Mouse (Mus musculus) CH12.LX (cell line): ENCODE measurements at regions not wholly inside any gene's neighbourhood (a gene's known extent, or its start where the extent isn't known, plus 50 kb on each side); places are given as distances from the start of the nearest gene placed in this dataset.

Experiments used
- DNase-seq: peaks from one replicate; pipeline ENCODE4 v3.0.0-alpha.2; 2013; ENCODE audit errors: extremely low read depth
- H3K27ac ChIP-seq: 2 replicates; pipeline ENCODE4 v1.5.1; 2012; ENCODE audit warnings: low read depth, mild to moderate bottlenecking, control low read depth, moderate library complexity; ENCODE audit not compliant: insufficient read depth
- H3K27me3 ChIP-seq: replicated peaks from 2 replicates; pipeline ENCODE3; 2012; ENCODE audit warnings: inconsistent platforms
- H3K36me3 ChIP-seq, 2 experiments: replicated peaks in 1 of 2; 2 replicates each; pipeline versions ENCODE3 to v1.6.1; 2012; ENCODE audit warnings: inconsistent platforms in 1 of 2, low read length in 1 of 2, mild to moderate bottlenecking in 1 of 2, mixed read lengths in 1 of 2, moderate library complexity in 1 of 2; ENCODE audit not compliant: control insufficient read depth in 1 of 2, insufficient read depth in 1 of 2
- H3K4me1 ChIP-seq, 2 experiments: 2 replicates each; pipeline ENCODE4 v1.6.1; 2012; ENCODE audit warnings: inconsistent platforms in 1 of 2, moderate library complexity in 1 of 2; ENCODE audit not compliant: insufficient read depth in 2 of 2, control insufficient read depth in 1 of 2
- H3K4me2 ChIP-seq: 2 replicates; pipeline ENCODE4 v1.6.1; 2012; ENCODE audit warnings: low read depth, mild to moderate bottlenecking, control low read depth; ENCODE audit not compliant: poor library complexity, insufficient read depth, severe bottlenecking
- H3K4me3 ChIP-seq, 3 experiments: fragments of 150-350 bp in 1 of 3; sonication (generic) in 1 of 3; replicated peaks in 1 of 3; 2 replicates each; pipeline versions ENCODE3 to v1.5.1; 2011 to 2012; ENCODE audit warnings: low read depth in 2 of 3, low read length in 2 of 3, mild to moderate bottlenecking in 2 of 3, moderate library complexity in 2 of 3, control low read depth in 1 of 3, improper control_type of control experiment in 1 of 3, inconsistent platforms in 1 of 3, mixed read lengths in 1 of 3; ENCODE audit not compliant: poor library complexity in 1 of 3
- H3K79me2 ChIP-seq: replicated peaks from 2 replicates; pipeline ENCODE4 v1.6.1; 2012; ENCODE audit warnings: mild to moderate bottlenecking, moderate library complexity; ENCODE audit not compliant: control insufficient read depth, poor library complexity, insufficient read depth, severe bottlenecking; ENCODE audit errors: extremely low read depth
- H3K9ac ChIP-seq: 2 replicates; pipeline ENCODE4 v1.6.1; 2012; ENCODE audit warnings: low read depth, mild to moderate bottlenecking, control low read depth, moderate library complexity; ENCODE audit not compliant: insufficient read depth
- H3K9me3 ChIP-seq: replicated peaks from 2 replicates; pipeline ENCODE3; 2012; ENCODE audit warnings: low read length, inconsistent platforms, mixed read lengths
- BHLHE40 ChIP-seq: IDR thresholded peaks from 2 replicates; pipeline ENCODE4 v1.6.1; 2011; ENCODE audit warnings: mild to moderate bottlenecking, low read depth, low read length, improper control_type of control experiment
- CHD1 ChIP-seq: IDR thresholded peaks from 2 replicates; pipeline ENCODE4 v1.6.1; 2012; ENCODE audit warnings: low read depth, low read length, improper control_type of control experiment, inconsistent platforms
- CHD2 ChIP-seq: IDR thresholded peaks from 2 replicates; pipeline ENCODE4 v1.6.1; 2011; ENCODE audit warnings: low read length, improper control_type of control experiment
- CTCF ChIP-seq, 2 experiments: IDR thresholded peaks in 1 of 2; conservative IDR thresholded peaks in 1 of 2; 2 replicates each; pipeline ENCODE4 v1.5.1; 2011 to 2012; ENCODE audit warnings: low read depth in 2 of 2, low read length in 2 of 2, improper control_type of control experiment in 1 of 2, inconsistent platforms in 1 of 2, mild to moderate bottlenecking in 1 of 2, moderate library complexity in 1 of 2
- E2F4 ChIP-seq: IDR thresholded peaks from 2 replicates; pipeline ENCODE4 v1.6.1; 2011; ENCODE audit warnings: low read depth, low read length, improper control_type of control experiment; ENCODE audit not compliant: insufficient replicate concordance
- ELF1 ChIP-seq: IDR thresholded peaks from 2 replicates; pipeline ENCODE4 v1.6.1; 2014; ENCODE audit warnings: low read depth, mild to moderate bottlenecking, inconsistent platforms, low read length, improper control_type of control experiment
- EP300 ChIP-seq: IDR thresholded peaks from 2 replicates; pipeline ENCODE4 v1.6.1; 2011; ENCODE audit warnings: low read length, improper control_type of control experiment
- ETS1 ChIP-seq: conservative IDR thresholded peaks from 2 replicates; pipeline ENCODE4 v1.6.1; 2012; ENCODE audit warnings: low read depth, mild to moderate bottlenecking, inconsistent platforms, low read length, improper control_type of control experiment, moderate library complexity
- GABPA ChIP-seq: IDR thresholded peaks from 2 replicates; pipeline ENCODE4 v1.6.1; 2012; ENCODE audit warnings: low read depth, low read length, improper control_type of control experiment, inconsistent platforms; ENCODE audit not compliant: insufficient replicate concordance
- HCFC1 ChIP-seq: IDR thresholded peaks from 2 replicates; pipeline ENCODE4 v1.6.1; 2012; ENCODE audit warnings: low read depth, mild to moderate bottlenecking, inconsistent platforms, low read length, improper control_type of control experiment
- IRF4 ChIP-seq: IDR thresholded peaks from 2 replicates; pipeline ENCODE4 v1.6.1; 2014; ENCODE audit warnings: low read depth, mild to moderate bottlenecking, inconsistent platforms, low read length, improper control_type of control experiment
- JUN ChIP-seq: IDR thresholded peaks from 2 replicates; pipeline ENCODE4 v1.6.1; 2011; ENCODE audit warnings: low read depth, mild to moderate bottlenecking, low read length, improper control_type of control experiment, moderate library complexity; ENCODE audit not compliant: insufficient read depth
- JUND ChIP-seq: conservative IDR thresholded peaks from 2 replicates; pipeline ENCODE4 v1.6.1; 2011; ENCODE audit warnings: low read depth, low read length, improper control_type of control experiment
- KAT2A ChIP-seq: IDR thresholded peaks from 2 replicates; pipeline ENCODE4 v1.6.1; 2012; ENCODE audit warnings: low read length, improper control_type of control experiment, inconsistent platforms; ENCODE audit not compliant: insufficient replicate concordance
- MAX ChIP-seq: IDR thresholded peaks from 2 replicates; pipeline ENCODE4 v1.6.1; 2011; ENCODE audit warnings: low read length, improper control_type of control experiment
- MAZ ChIP-seq: IDR thresholded peaks from 2 replicates; pipeline ENCODE4 v1.6.1; 2012; ENCODE audit warnings: low read depth, mild to moderate bottlenecking, inconsistent platforms, low read length, improper control_type of control experiment, moderate library complexity
- MEF2A ChIP-seq: IDR thresholded peaks from 2 replicates; pipeline ENCODE4 v1.6.1; 2014; ENCODE audit warnings: low read depth, mild to moderate bottlenecking, inconsistent platforms, low read length, improper control_type of control experiment, borderline replicate concordance
- MXI1 ChIP-seq: IDR thresholded peaks from 2 replicates; pipeline ENCODE4 v1.6.1; 2011; ENCODE audit warnings: mild to moderate bottlenecking, low read depth, low read length, improper control_type of control experiment
- MYC ChIP-seq: IDR thresholded peaks from 2 replicates; pipeline ENCODE4 v1.6.1; 2011; ENCODE audit warnings: low read depth, mild to moderate bottlenecking, improper control_type of control experiment, low read length
- NELFE ChIP-seq: IDR thresholded peaks from 2 replicates; pipeline ENCODE4 v1.6.1; 2011; ENCODE audit warnings: low read depth, low read length, improper control_type of control experiment
- NRF1 ChIP-seq: IDR thresholded peaks from 2 replicates; pipeline ENCODE4 v1.6.1; 2014; ENCODE audit warnings: low read depth, mild to moderate bottlenecking, inconsistent platforms, low read length, improper control_type of control experiment, moderate library complexity
- POLR2A ChIP-seq: IDR thresholded peaks from 2 replicates; pipeline ENCODE4 v1.6.1; 2011; ENCODE audit warnings: low read depth, mild to moderate bottlenecking, improper control_type of control experiment, low read length
- POLR2AphosphoS2 ChIP-seq: IDR thresholded peaks from 2 replicates; pipeline ENCODE4 v1.6.1; 2011; ENCODE audit warnings: low read depth, low read length, improper control_type of control experiment
- RAD21 ChIP-seq: IDR thresholded peaks from 2 replicates; pipeline ENCODE4 v1.6.1; 2011; ENCODE audit warnings: low read depth, mild to moderate bottlenecking, low read length, improper control_type of control experiment, moderate library complexity
- RCOR1 ChIP-seq: conservative IDR thresholded peaks from 2 replicates; pipeline ENCODE4 v1.6.1; 2012; ENCODE audit warnings: low read depth, mild to moderate bottlenecking, inconsistent platforms, low read length, improper control_type of control experiment
- SIN3A ChIP-seq: IDR thresholded peaks from 2 replicates; pipeline ENCODE4 v1.6.1; 2012; ENCODE audit warnings: low read length, improper control_type of control experiment, inconsistent platforms
- SMC3 ChIP-seq: IDR thresholded peaks from 2 replicates; pipeline ENCODE4 v1.6.1; 2011; ENCODE audit warnings: low read depth, low read length, improper control_type of control experiment
- TBP ChIP-seq: conservative IDR thresholded peaks from 2 replicates; pipeline ENCODE4 v1.6.1; 2011; ENCODE audit warnings: low read depth, low read length, improper control_type of control experiment
- TCF12 ChIP-seq: IDR thresholded peaks from 2 replicates; pipeline ENCODE4 v1.6.1; 2014; ENCODE audit warnings: low read depth, mild to moderate bottlenecking, inconsistent platforms, low read length, improper control_type of control experiment
- UBTF ChIP-seq: IDR thresholded peaks from 2 replicates; pipeline ENCODE4 v1.6.1; 2012; ENCODE audit warnings: low read depth, mild to moderate bottlenecking, inconsistent platforms, low read length, improper control_type of control experiment, moderate library complexity
- USF1 ChIP-seq: IDR thresholded peaks from 2 replicates; pipeline ENCODE4 v1.6.1; 2014; ENCODE audit warnings: low read depth, mild to moderate bottlenecking, inconsistent platforms, low read length, improper control_type of control experiment
- USF2 ChIP-seq: conservative IDR thresholded peaks from 2 replicates; pipeline ENCODE4 v1.6.1; 2011; ENCODE audit warnings: low read depth, low read length, improper control_type of control experiment
- ZC3H11A ChIP-seq: IDR thresholded peaks from 2 replicates; pipeline ENCODE4 v1.6.1; 2012; ENCODE audit warnings: low read depth, mild to moderate bottlenecking, inconsistent platforms, low read length, improper control_type of control experiment
- ZMIZ1 ChIP-seq: IDR thresholded peaks from 2 replicates; pipeline ENCODE4 v1.6.1; 2012; ENCODE audit warnings: low read depth, mild to moderate bottlenecking, inconsistent platforms, low read length, improper control_type of control experiment
- ZNF384 ChIP-seq: IDR thresholded peaks from 2 replicates; pipeline ENCODE4 v1.6.1; 2012; ENCODE audit warnings: low read depth, low read length, improper control_type of control experiment, inconsistent platforms
- dilution Hi-C: fragments of 300-500 bp; cut with MboI; formaldehyde crosslinking; loops from 2 replicates; pipeline ENCODE4 v1.14.3; 2020; ENCODE audit warnings: low sequenced_read_pairs; ENCODE audit not compliant: extremely low pct_unique_long_range_greater_than_20kb, extremely low pct_ligation_motif_present
- in situ Hi-C: fragments of 300-500 bp; cut with MboI; formaldehyde crosslinking; loops from 3 replicates; pipeline ENCODE4 v1.14.3; 2019; ENCODE audit warnings: low sequenced_read_pairs, low pct_ligation_motif_present, low pct_unique_long_range_greater_than_20kb, mixed read lengths

DNA sequence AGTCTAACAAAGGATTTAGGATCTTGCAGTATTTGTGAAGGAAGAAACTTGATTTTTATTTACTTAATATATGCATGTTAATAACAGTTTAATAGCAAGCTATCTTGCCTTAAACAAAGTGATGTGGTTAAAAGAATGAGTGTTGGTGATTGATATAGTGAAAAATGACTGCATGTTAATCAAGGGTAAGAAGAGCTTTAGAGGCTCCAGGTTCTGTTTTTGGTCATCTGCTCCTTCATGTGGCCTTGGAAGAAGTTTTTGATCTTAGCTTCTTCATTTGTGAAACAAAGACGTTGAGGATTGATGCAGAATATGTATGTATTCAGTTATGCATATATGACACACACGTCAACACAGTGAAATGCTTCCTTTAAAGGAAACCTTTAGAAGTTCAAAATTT, 97.1 kb upstream of the Palmd start:
- dilution Hi-C loops = no loop called here
- Histone ChIP-seq H3K36me3 (no peaks in the 10 kb centered on the region), H3K9me3 (no peaks in the 10 kb centered on the region)

DNA sequence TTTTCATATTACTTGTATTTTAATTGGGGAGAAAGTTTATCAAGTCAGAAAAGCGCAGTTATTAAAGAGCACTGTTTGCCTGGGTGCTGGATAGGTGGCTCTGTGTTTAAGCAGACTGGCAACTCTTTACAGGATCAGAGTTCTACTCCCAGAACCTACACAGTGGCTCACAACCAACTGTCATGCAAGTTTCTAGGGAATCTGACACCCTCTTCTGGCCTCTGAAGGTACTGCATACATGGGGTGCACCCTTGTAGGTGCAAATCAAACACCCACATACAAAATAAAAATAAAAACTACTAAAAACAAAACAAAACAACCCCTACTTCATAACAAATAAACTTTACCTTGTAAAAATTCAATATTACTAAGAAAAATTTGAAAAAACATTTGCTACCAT, 93.0 kb upstream of the Palmd start:
- H3K79me2 ChIP-seq = no peaks in the 10 kb centered on the region
- H3K36me3 ChIP-seq = no peaks in the 10 kb centered on the region
- no peak overlapping the region for H3K27ac ChIP-seq
- H3K4me1 ChIP-seq = no peaks in the 10 kb centered on the region
- no peak overlapping the region for H3K9ac ChIP-seq
- peak; percentile 40 for DNase-seq
- in situ Hi-C loops (no loop called here), dilution Hi-C loops (no loop called here)
- no peaks in the 10 kb centered on the region for H3K9me3 ChIP-seq
- no peak overlapping the region for H3K4me3 ChIP-seq
- H3K4me2 ChIP-seq = no peak overlapping the region
- no peaks in the 10 kb centered on the region for H3K27me3 ChIP-seq
- no peak for TF ChIP-seq NRF1
- TF ChIP-seq CTCF (conservative IDR thresholded peaks at IDR 0.05 in 1 of 2, IDR thresholded peaks at IDR 0.05 in 1 of 2; ENCODE audit: low read depth in 2 of 2, low read length in 2 of 2) = peak; percentile 63 to 79
- TF ChIP-seq USF1 = no peak
- no peak for TF ChIP-seq POLR2AphosphoS2
- TF ChIP-seq UBTF = no peak
- TF ChIP-seq RAD21 = peak; percentile 81
- no peak for TF ChIP-seq KAT2A
- TF ChIP-seq ZNF384 = no peak
- TF ChIP-seq JUN = no peak
- TF ChIP-seq MEF2A = no peak
- no peak for TF ChIP-seq CHD1
- no peak for TF ChIP-seq CHD2
- TF ChIP-seq TBP = no peak
- TF ChIP-seq GABPA = no peak
- no peak for TF ChIP-seq RCOR1
- TF ChIP-seq ETS1 = no peak
- no peak for TF ChIP-seq JUND
- no peak for TF ChIP-seq POLR2A
- no peak for TF ChIP-seq EP300
- TF ChIP-seq SMC3 = peak; percentile 82
- TF ChIP-seq ZC3H11A = no peak; the same call in 1 of the 2 replicates
- no peak for TF ChIP-seq ZMIZ1
- no peak for TF ChIP-seq NELFE
- TF ChIP-seq USF2 = no peak
- TF ChIP-seq IRF4 = no peak
- TF ChIP-seq, all 38 proteins: peak for 3

More for the DNA sequence above, 97.1 kb upstream of the Palmd start:
- Histone ChIP-seq H3K27me3 (no peaks in the 10 kb centered on the region), H3K27ac (no peak overlapping the region), H3K4me1 (peaks cover 0 to 3% of the 10 kb centered on the region in 2 experiments; a peak in 1 of 4 replicates), H3K4me2 (no peak overlapping the region), H3K9ac (no peak overlapping the region), H3K4me3 (no peak overlapping the region), H3K79me2 (no peaks in the 10 kb centered on the region)
- in situ Hi-C loops = no loop called here
- no peak for DNase-seq
- TF ChIP-seq IRF4 = peak; percentile 77
- no peak; the same call in 1 of the 2 replicates for TF ChIP-seq JUND
- TF ChIP-seq MAX = no peak
- no peak for TF ChIP-seq CTCF (conservative IDR thresholded peaks at IDR 0.05 in 1 of 2, IDR thresholded peaks at IDR 0.05 in 1 of 2; ENCODE audit: low read depth in 2 of 2, low read length in 2 of 2)
- no peak for TF ChIP-seq NELFE
- TF ChIP-seq MYC = no peak
- TF ChIP-seq JUN = peak; percentile 29; the same call in 1 of the 2 replicates
- TF ChIP-seq E2F4 = no peak
- no peak for TF ChIP-seq HCFC1
- no peak for TF ChIP-seq MXI1
- no peak for TF ChIP-seq CHD1
- TF ChIP-seq TCF12 = no peak
- no peak for TF ChIP-seq ZC3H11A
- TF ChIP-seq ZNF384 = no peak
- no peak for TF ChIP-seq CHD2
- TF ChIP-seq MEF2A = no peak
- no peak for TF ChIP-seq ETS1
- no peak for TF ChIP-seq UBTF
- no peak for TF ChIP-seq ELF1
- no peak for TF ChIP-seq MAZ
- peak; percentile 60 for TF ChIP-seq EP300
- TF ChIP-seq BHLHE40 = 0 out of 2 replicates have a peak, but pooled peaks have one; percentile 11
- no peak for TF ChIP-seq RCOR1
- no peak for TF ChIP-seq ZMIZ1
- TF ChIP-seq NRF1 = no peak
- no peak for TF ChIP-seq SIN3A
- TF ChIP-seq, all 38 proteins: peak for 4
